Mouse (Mus musculus): ENCODE data around the gene Cyp4f13.

GRCm38 (mm10) chr17:32927803-32928202, 19.4 kb downstream of the Cyp4f13 start:
- no peak for TF ChIP-seq POLR2A (IDR thresholded peaks at IDR 0.05; ENCODE audit: low read depth, low read length)
- TF ChIP-seq CTCF (IDR thresholded peaks at IDR 0.05; ENCODE audit: borderline replicate concordance, insufficient read depth, low read length) = no peak

Data from embryonic fibroblast, embryonic 13.5 days (primary cell).